Mouse (Mus musculus): ENCODE measurements at regions not wholly inside any gene's neighbourhood (a gene's known extent, or its start where the extent isn't known, plus 50 kb on each side); places are given as distances from the start of the nearest gene placed in this dataset.
"Not testable (repeated sequence)": the region's sequence is repeated elsewhere in the genome, so short reads cannot be mapped to it uniquely, and the experiment has no call there.

DNA sequence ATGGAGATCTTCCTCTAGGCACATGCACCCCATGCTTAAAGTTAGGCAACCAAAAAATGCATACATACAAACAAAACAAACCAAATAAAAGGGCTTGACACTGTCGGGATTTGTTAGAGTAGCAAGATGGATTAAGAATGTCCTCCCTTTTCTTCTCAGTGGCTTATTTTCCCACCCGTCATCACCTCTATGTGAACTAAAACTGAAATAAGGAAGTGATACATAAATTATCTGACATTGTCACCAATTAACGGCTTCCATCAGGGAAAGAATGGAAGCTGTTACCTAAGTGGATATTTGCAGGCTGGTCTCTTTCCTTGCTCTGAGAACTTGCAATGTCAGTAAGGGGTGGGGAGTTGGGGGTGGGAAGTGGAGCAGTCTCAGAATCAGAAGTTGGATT, 541.5 kb downstream of the Diaph3 start:
- DNase-seq (ENCODE audit: low spot score): no peak

DNA sequence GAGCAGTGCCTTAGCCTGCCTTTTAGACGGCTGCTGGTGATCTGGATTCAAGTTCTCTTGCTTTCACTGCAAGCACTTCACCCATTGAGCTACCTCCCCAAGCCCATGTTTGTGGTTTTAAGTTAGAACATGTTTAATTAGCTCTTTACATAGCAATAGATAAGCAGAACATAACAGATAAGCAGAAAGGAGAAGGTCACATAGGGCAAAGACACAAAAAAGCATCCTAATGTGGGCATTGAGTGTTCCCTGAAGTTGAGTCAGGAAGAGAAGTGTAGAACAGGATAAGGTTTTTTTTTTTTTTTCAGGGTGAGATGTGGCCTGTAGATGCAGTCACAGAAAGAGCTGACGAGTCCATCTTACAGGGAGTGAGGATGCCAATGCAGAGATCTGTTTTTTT, 552.5 kb downstream of the Diaph3 start:
- DNase-seq (ENCODE audit: low spot score): no peak

DNA sequence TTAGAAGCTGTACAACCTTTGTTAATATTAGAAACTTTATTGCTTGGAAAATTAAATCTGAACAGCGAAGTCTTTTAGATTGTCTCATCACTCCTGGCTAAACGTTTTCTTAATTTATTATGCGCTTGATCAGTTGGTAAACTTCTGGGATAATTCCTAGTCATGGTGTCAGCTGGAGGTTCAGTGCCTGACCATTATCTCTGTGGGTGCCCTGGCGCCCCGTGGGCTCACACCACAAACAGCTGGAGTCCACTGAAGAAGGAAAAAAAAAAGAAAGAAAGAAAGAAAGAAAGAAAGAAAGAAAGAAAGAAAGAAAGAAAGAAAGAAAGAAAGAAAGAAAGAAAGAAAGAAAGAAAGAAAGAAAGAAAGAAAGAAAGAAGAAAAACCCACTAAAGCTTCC, 555.1 kb downstream of the Diaph3 start:
- not testable (repeated sequence) for DNase-seq (ENCODE audit: low spot score)

DNA sequence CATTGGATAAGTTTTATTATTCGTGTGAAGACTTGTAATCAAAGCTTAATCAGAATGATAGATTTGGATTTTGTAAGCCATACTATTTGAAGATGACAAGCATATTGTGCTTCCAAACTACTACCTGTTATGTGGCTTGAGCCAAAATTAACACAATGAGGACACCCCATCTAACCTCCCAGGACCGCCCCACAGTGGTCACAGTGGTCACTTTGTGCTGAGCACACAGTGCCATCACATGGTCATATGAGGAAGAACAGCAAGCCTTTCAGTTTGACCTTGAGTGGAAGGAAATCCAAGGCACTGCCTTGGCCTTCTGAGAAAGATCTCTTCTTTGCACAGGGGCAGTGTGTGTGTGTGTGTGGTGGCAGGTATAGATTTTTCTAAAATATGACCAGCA, 578.3 kb downstream of the Diaph3 start:
- DNase-seq (ENCODE audit: low spot score): peak; percentile 11

DNA sequence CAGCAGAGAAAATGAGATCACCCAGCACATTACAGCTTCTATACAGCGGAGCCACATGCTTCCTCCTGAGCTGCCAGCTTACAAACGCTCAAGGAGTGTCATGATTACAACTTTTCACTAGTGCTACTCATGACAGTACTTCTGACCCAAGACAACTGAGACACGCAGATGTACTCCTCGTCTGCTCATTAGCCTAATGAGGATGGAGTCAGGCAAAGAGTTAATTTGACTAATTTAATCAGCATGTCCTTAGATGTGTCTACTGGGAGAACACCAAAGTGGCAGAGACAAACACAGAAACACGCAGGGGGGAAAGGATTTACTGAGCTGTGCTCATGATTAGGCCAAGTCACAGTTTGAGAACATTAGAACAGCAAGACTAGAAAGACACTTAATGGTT, 603.0 kb downstream of the Diaph3 start:
- DNase-seq (ENCODE audit: low spot score): no peak

DNA sequence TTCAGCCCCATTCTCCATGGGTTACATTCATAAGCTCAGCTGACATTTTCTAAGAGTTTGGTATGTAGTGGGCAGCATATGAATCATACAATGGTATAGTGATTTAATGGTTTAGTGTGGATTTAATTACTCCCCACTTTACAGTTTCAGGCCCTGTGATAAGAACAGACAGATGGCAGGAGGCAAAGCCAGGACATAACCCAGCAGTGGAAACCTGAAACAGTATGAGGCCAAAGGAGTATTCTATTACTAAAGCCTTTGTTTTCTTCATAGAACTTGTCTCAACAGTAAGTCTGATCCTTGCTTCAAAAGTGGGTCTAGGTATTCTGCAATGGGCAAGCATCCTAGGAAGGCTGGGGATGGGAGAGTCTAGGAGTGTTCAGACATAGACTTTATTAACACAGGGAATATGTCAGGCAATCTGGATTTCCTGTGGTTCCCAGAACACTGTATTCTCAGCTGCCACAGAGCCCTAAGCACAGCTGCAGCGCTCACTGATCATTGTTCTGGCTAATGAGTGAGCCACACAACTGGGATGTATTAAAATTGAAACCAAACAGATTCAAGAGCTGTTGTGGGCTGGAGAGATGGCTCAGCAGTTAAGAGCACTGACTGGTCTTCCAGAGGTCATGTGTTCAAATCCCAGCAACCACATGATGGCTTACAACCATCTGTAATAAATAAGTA, 604.6 kb downstream of the Diaph3 start:
- DNase-seq (ENCODE audit: low spot score): no peak

DNA sequence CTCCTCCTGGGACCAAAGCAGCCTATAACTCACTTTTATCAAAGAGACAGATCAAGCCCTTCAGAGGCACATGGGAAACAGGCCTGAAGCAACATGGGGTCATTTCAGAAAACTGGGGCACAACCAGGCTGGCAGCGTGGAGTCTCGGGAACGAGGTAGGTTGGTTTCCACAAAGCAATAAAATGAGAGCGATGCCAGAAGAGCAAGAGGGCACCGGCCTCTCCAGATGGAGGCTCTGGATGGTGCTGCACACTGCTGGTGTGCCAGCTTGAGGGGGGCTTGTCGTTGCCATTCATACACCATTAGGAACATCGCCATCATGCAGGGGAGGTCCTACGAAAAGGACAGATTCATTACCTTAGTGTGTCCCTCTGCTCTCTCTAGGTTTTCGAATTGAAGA, 630.6 kb downstream of the Diaph3 start:
- no peak for DNase-seq (ENCODE audit: low spot score)

DNA sequence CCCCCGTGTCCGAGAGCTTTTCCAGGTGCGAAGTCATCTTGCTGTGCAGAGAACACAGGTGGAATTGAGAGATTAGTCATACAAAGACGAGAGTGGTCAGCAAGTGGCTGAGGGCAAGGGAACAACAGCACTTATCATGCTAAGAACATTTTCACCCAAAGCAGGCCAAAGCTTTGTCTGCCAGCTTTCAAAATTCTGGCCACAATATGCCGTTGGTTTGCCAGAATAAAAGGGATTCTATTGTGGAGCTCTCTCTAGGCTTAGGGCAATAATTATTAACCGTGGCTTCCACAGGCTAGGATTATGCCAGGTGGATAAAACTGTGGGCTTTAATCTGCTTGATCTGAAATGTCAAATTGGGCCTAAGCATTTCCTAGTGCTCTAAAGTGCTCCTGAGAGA, 631.3 kb downstream of the Diaph3 start:
- DNase-seq (ENCODE audit: low spot score): no peak

DNA sequence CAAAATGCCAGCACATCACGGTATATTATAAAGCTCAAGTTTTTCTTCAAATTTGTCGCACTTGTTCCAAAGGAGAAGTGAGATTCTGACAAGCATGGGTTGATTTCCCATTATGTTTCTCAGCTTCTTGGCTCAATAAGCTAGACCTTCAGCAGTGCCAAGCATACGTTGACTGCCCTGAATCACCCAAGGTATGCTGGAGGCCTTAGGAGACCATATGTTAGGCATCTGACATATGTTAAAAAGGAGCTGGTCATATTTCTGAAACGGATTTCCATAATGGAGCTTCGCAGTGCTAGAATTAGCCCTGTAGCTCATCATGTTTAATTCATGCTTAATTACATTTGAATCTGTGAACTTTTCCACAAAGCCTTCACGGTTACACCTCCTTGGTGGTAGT, 634.7 kb downstream of the Diaph3 start:
- no peak for DNase-seq (ENCODE audit: low spot score)

DNA sequence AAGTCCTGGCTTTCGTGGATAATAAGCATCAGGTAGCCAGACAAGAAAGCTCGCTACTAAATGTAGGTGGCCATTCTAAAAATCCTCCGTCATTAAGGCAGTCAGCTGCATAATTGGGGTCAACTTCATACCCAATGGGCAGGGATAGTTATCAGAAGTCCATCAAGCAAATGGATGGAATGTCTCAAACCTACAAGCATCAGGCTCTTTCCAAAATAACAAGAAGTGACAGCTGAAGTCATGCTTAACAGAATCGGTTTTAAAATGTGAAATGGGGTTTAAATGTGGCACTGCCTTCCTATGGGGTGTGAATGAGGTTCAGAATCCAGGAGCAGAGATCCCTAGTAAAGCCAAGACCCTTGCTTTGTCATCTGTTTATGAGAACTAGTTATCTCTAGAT, 650.2 kb downstream of the Diaph3 start:
- DNase-seq (ENCODE audit: low spot score): no peak

DNA sequence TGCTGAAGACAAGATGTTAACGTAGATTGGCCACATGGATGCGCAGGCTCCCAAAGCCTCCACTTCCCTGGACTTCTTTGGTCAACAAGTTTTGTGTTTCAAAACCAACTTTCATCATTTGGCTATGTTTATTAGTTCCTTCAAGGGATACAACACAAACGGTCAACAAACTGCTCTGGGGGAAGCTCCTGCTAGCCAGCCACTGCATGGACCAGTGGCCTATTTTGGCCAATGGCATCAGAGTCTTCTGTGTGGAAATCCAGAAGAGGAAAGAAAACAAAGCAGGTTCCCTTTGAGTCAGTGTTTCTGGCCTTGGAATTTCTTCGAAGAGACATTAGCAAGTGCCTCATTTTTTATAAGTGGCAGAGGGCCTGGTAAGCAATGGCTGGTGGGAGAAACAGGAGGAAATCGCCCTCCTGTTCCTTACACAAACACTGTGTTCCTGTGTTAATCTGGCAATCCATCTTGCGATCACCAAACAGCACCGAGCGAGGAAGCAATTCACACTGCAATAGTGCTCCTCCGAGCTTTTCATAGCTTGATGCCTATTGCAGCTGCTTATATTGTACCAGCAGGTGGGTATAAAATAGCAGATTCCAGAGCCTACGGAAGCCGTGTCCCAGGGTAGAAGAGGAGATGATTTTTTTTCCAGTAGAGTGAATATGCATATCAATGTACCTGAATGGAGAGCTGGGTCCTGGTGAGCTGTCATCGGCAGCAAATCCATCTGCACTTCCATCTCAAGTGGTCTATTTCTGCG, 651.0 kb downstream of the Diaph3 start:
- peak; percentile 24 for DNase-seq (ENCODE audit: low spot score)

DNA sequence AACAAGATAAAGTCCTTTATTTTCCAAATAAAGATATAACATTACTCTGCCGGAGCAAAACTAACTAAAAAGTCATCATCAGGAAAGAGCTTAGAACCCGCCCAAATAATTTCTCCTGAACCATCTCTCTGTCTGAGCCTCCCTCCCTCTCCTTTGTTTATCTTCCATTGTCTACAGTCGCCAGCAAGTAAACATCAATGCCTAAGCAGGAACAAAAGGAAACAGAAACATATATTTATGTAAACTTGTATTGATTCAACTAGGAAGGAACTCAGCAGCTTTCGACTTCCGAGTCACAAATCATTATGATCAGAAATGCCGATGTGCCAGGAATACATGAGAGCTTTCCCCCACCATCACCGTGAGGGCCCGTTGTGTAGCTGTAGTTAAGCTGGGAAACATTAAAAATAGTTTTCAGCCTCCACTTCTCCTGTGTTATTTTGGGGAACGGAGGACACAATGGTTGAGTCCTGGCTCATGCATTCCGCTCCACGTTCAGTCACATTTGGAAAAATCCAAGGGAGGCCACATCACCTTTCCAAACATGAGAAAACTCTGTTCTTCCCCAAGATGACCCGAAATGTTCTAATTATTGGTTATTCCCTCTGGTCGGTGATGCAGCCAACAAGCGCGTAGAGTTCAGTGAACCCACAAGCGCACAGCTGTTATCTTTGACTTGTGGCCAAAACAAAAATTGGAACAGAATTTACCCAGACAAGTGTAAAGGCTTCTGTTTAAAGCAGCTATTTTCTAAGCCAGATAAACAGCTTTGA, 651.8 kb downstream of the Diaph3 start:
- peak; percentile 36 for DNase-seq (ENCODE audit: low spot score)

DNA sequence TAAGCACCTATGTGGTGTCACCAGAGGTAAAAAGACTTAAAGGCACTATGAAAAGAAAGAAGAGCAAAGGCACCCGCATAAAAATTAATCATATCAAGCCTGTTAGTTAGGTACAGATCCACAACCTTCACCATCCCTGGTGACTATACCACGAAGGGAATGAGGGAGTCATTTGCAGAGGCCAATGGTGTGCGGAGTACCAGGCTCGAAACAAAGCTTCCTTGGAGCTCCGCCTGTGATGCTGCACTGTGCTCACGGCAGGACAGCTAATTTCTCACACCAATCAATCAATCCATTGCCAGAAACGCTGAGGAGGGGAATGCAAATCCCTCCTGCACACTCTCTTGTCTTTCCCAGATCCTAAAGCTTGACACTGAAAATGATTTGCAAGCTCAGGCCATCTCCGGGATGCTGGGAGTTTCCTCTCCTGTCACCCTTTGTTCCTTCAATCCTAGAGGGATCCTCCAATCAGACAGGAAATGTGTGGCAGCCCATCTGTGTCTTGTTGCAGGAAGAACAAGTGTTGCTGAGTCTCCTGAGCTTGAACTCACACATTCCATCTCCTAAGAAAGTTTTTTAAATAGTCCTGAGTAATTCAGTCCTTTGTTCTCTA, 653.6 kb downstream of the Diaph3 start:
- no peak for DNase-seq (ENCODE audit: low spot score)

DNA sequence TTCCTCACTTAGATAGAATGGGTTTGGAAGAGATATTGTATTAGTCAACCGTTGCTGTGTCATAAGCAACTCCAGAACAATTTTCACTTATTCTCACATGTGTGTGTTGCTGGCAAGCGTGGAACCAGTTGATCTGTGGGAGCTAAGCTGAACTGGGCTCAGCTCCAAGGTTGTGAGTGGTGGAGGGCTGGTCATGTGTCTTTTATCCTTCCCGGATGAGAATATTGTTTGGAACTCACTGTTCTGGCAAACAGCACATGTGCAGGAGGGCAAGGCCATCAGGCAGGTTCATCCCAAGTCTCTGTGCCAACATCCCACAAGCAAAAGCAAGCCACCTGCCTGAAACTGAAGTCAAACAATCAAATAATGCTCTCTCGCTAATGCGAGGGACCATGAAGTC, 656.8 kb downstream of the Diaph3 start:
- DNase-seq (ENCODE audit: low spot score): peak; percentile 7

DNA sequence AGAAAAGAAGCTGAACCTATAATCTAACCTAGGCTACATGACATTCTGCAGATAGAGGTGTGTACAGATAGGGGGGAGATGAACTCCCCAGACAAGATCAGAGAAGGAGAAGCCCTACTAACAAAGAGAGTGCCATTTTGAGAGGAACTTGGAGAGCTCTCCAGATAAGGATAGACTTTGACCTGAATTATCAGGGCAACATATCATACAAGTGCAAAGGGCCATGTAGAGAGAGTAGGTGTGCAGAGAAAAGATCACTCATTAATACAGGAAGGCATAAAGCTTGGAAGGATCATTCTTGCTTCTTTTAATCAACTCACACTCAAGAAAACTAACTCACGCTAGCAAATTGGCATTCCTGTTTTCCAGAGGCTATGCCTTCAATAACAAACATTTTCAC, 667.4 kb downstream of the Diaph3 start:
- DNase-seq (ENCODE audit: low spot score): no peak

DNA sequence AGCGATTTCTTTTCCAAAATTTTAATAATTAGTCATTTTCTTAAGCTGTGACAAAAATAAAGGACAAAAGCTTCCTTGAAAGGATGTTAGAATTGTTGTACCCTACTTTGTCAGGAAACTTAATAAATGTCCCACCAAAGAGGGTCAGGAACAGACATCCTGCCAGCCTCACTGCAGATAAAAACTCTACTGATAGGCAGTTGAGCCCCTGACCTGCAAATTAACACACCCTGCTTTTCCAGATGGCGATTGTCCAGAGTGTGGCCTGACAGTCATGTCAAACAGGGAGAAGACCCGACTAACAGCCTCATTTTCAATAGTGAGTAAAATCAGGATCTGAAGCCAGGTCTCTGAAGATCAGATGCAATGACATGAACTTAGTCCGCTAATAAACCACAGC, 670.6 kb downstream of the Diaph3 start:
- no peak for DNase-seq (ENCODE audit: low spot score)

DNA sequence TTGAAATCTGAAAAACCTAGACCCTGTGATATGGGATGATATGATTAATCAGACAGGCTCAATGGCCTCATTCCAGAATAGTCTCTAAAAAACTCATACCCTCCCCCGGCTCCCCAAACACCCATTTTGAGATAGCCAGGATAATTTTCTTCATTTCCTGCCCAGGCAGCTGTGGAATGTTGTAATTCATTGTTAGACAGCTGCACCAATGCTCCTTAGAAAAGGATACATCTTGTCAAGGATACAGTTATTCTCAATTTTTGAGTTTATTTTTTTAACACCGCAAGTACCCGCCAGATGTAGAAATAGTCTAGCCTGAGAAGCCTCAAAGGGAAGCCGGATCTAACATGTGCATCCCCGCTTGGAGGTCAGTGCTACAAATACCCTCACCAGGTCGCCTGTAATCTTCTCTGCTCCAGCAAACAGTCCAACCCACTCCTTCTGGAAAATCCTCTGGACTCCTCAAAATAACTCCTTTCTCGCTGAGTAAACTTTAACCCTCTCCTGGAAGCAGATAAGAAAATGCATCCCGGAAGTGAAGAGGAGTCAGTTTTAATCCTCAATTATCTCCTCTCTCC, 673.1 kb downstream of the Diaph3 start:
- no peak for DNase-seq (ENCODE audit: low spot score)

DNA sequence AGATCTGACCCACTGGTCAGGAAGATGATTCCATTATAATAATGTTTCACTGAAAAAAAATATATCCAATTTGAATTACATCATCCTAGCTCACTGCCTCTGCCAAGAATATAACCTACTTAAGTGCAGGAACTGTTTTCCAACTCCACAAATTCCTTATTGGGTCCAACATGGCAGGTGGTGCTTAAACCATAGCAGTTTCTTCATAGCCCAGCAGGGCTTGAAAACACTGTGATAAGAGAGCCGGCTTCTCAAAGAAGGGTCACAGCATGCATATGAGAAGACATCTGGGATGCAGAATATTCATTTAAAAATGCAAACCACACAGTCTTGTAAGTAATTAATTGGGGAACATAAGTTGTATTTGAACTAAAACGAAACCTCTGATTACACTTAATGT, 677.6 kb downstream of the Diaph3 start:
- DNase-seq (ENCODE audit: low spot score): no peak

DNA sequence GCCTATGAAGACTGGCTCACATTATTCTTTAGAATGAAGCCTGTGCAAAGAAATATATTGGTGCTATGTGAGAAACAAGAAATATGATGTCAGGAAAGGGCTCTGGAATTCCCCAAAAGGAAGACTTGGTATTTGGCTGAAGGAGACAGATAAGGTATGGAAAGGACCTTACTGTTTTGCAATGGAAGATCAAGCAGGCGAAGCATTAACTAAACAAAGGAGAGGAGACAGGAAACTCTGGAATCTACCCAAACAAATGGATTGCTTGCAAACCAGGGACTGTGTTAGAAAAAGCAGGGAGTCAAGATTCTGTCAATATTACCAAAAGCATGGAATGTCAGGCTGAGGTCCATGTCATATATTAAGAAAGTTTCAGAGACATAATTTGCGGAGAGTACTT, 687.9 kb downstream of the Diaph3 start:
- DNase-seq (ENCODE audit: low spot score): no peak

DNA sequence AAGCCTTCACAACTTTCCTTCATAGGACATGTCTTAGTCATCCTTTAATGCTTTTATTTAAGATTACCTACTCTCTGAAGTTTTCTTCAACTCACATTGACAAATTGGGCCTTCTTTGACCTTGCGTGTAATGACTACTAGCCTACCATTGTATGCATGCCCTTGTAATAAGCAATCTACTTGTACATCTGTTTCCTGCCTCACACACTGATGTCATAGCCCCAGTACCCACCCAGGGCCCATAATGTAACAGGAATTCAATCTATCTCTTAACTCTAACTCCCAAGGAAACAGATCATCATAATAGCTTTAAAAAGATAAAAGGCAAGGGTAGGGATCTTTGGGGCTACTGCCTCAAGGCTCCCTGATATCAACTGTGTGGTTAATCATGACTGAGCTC, 690.4 kb downstream of the Diaph3 start:
- DNase-seq (ENCODE audit: low spot score): peak; percentile 50

DNA sequence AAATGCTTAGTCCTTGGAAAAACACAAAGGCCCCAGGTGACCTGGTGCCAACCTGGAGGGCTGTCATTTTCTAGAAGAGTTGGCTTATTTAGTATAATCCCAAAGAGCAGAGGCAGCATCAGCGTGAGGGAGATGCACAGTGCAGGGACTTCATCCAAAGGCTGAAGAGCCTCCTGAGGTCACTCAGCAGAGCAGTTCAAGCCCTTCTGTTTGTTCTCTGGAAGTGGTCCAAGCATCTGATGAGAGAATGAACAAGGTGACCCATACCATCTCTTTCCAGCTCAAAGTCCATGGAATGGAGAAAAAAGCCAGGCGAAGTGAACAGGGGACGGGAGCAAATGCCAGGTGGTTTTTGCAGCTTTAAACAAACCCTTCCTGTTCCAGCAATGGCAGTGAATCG, 695.9 kb downstream of the Diaph3 start:
- DNase-seq (ENCODE audit: low spot score): no peak

Data from lung, postnatal 25 days (tissue).